Mouse (Mus musculus) WW6 (cell line): ENCODE measurements around the gene Hacl1.
"Not testable (repeated sequence)": the region's sequence is repeated elsewhere in the genome, so short reads cannot be mapped to it uniquely, and the experiment has no call there.

ENCODE experiments used
- DNase-seq: peaks from one replicate; pipeline ENCODE4 v3.0.0-alpha.2; 2013; ENCODE audit warnings: low read depth, low spot score

Gene Hacl1

GRCm38 (mm10) chr14:31640346-31640889 is 668 bp downstream of the Hacl1 start, which contains the start of gene Gm49387:
Gene Gm49387, minus strand, starts transcription at chr14:31640878.
- DNase-seq = no peak

GRCm38 (mm10) chr14:31630677-31631076 is 10.4 kb downstream of the Hacl1 start:
- no peak for DNase-seq

- no peak for DNase-seq
Observed at GRCm38 (mm10) chr14:31622748-31623147, 18.3 kb downstream of the Hacl1 start.

GRCm38 (mm10) chr14:31620591-31621223 is 20.4 kb downstream of the Hacl1 start:
- DNase-seq = no peak

- DNase-seq = no peak
Observed at GRCm38 (mm10) chr14:31617997-31618396, 23.1 kb downstream of the Hacl1 start.

GRCm38 (mm10) chr14:31617204-31617603 is 23.9 kb downstream of the Hacl1 start:
- DNase-seq = no peak

- DNase-seq = no peak
Observed at GRCm38 (mm10) chr14:31613671-31614070, 27.4 kb downstream of the Hacl1 start.

GRCm38 (mm10) chr14:31611986-31612385 is 29.1 kb downstream of the Hacl1 start:
- no peak for DNase-seq

- peak; percentile 33 for DNase-seq
Observed at GRCm38 (mm10) chr14:31605514-31605913, 35.6 kb downstream of the Hacl1 start.

GRCm38 (mm10) chr14:31604916-31605315 is 36.2 kb downstream of the Hacl1 start:
- no peak for DNase-seq

- not testable (repeated sequence) for DNase-seq
Observed at GRCm38 (mm10) chr14:31602616-31602979, 38.5 kb downstream of the Hacl1 start.

GRCm38 (mm10) chr14:31601908-31602615 is 39.0 kb downstream of the Hacl1 start:
- no peak for DNase-seq

GRCm38 (mm10) chr14:31597446-31597845 is 43.6 kb downstream of the Hacl1 start:
- no peak for DNase-seq

GRCm38 (mm10) chr14:31596408-31596807 is 44.7 kb downstream of the Hacl1 start:
- no peak for DNase-seq

GRCm38 (mm10) chr14:31594693-31595092 is 46.4 kb downstream of the Hacl1 start:
- DNase-seq = no peak

GRCm38 (mm10) chr14:31593036-31593435 is 48.0 kb downstream of the Hacl1 start:
- no peak for DNase-seq

- DNase-seq = no peak
Observed at GRCm38 (mm10) chr14:31591243-31591642, 49.8 kb downstream of the Hacl1 start, which contains the start of gene Colq. Gene Colq, minus strand, starts transcription at chr14:31591343.

GRCm38 (mm10) chr14:31586451-31586850 is 54.6 kb downstream of the Hacl1 start:
- DNase-seq = no peak

- no peak for DNase-seq
Observed at GRCm38 (mm10) chr14:31583082-31583481, 58.0 kb downstream of the Hacl1 start.

- DNase-seq = no peak
Observed at GRCm38 (mm10) chr14:31577966-31578735, 62.9 kb downstream of the Hacl1 start.

GRCm38 (mm10) chr14:31576846-31577697 is 64.0 kb downstream of the Hacl1 start:
- no peak for DNase-seq
